Mouse (Mus musculus) kidney, adult 2 months (tissue): ENCODE results near the gene Lyz2.

Experiments used
- CTCF ChIP-seq: fragments of 200-500 bp; conservative IDR thresholded peaks from 2 replicates; pipeline ENCODE4 v1.5.1; 2011; ENCODE audit warnings: low read depth, mild to moderate bottlenecking, control low read depth, low read length, moderate library complexity, mixed read lengths; ENCODE audit not compliant: insufficient read depth, insufficient read length
- POLR2A ChIP-seq: fragments of 200-500 bp; IDR thresholded peaks from one replicate; pipeline ENCODE4 v1.6.1; 2011; ENCODE audit warnings: low read depth, low read length, control low read depth

GRCm38 (mm10) chr10:117299901-117300520 lies 17.9 kb upstream of the Lyz2 start:
- TF ChIP-seq CTCF (no peak), POLR2A (no peak)
